ENCODE assay signal across 11 mouse cellular contexts in the genomic region with DNA sequence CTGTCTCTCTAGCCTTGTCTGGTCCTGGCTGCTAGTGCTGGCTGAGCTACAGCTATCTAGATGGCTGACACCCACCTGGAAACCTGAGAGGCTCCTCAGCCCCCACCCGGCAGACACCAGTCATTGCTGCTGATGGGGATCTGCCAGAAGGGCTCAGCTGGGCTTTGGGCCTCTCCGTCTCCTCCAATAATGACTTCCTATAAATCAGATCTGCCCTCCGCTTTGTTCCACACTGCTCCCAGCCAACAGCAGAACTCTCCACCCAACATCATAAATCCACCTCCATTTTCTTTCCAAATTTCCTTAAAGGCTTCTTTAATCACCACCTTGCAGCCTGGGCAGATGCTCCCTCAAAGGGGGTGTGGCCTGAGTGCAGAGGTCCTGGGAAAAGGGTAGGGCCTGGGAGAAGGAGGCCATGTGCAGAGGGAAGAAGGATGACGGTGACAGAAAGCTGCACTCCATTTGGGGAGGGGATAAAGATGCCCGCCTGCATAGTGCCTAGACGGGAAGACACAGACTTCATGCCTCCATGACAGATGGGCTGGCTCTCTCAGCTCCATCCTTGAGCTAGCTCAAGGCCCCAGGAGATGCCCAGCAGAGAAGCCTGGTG.
DNase-seq lines count a peak whose midpoint lies in the region; ATAC-seq and TF ChIP-seq lines count a peak whose summit lies in the region.
"Had no signal": no experiment of that assay in that cellular context is flagged by ENCODE, and none has a peak within 500 bp of the region (broad histone marks: within the 10 kb centered on the region; RNA-seq: fewer than 3 reads in every experiment).

No protein-coding gene starts in this region.

- peak; percentile 38 for ATAC-seq in midbrain, embryonic 11.5 days (ENCODE audit: low FRiP score)
- ATAC-seq in midbrain, embryonic 16.5 days: no peak
- ATAC-seq in hindbrain, embryonic 15.5 days (ENCODE audit: low FRiP score, low read depth): no peak
- no peak for ATAC-seq in neural tube, embryonic 15.5 days (ENCODE audit: low FRiP score)
- ATAC-seq in intestine, postnatal 0 days: no peak
- ATAC-seq in heart, embryonic 11.5 days (replicated peaks; ENCODE audit: insufficient number of reproducible peaks, low FRiP score, low TSS enrichment): no peak

- peak; percentile 62 to 70 for DNase-seq in cerebellum, postnatal 10 days
- no peak for DNase-seq in cerebellum, adult 9-10 months
- DNase-seq in midbrain, embryonic 11.5 days (ENCODE audit: low spot score, missing footprints): no peak

- H3K4me3 ChIP-seq in midbrain, embryonic 11.5 days (ENCODE audit: low read depth, low read length): no peak overlapping the region
- no peak overlapping the region for H3K4me3 ChIP-seq in midbrain, embryonic 16.5 days (ENCODE audit: low read depth, low read length)
- H3K4me3 ChIP-seq in hindbrain, embryonic 15.5 days: no peak overlapping the region
- no peak overlapping the region for H3K4me3 ChIP-seq in neural tube, embryonic 15.5 days (replicated peaks)
- H3K4me3 ChIP-seq in intestine, postnatal 0 days (ENCODE audit: low read depth, low read length): no peak overlapping the region
- no peak overlapping the region for H3K4me3 ChIP-seq in heart, embryonic 11.5 days (ENCODE audit: low read depth, low read length)
- H3K4me3 ChIP-seq: heart, embryonic 10.5 days; limb, embryonic 10.5 days had no signal

- WGBS in midbrain, embryonic 11.5 days: 78% methylated on average over 6 of the region's 6 CpGs
- WGBS in midbrain, embryonic 16.5 days: 67% methylated on average over 6 of the region's 6 CpGs
- 45% methylated on average over 6 of the region's 6 CpGs for WGBS in hindbrain, embryonic 15.5 days
- WGBS in neural tube, embryonic 15.5 days: 28% methylated on average over 6 of the region's 6 CpGs
- 69% methylated on average over 6 of the region's 6 CpGs for WGBS in intestine, postnatal 0 days
- 69% methylated on average over 6 of the region's 6 CpGs for WGBS in heart, embryonic 11.5 days (ENCODE audit: insufficient replicate concordance)

- TF ChIP-seq CTCF in intestine, postnatal 0 days (IDR thresholded peaks at IDR 0.05; ENCODE audit: low read depth): no peak

- H3K27me3 ChIP-seq in midbrain, embryonic 11.5 days (ENCODE audit: control insufficient read depth, insufficient read depth, low read length): no peaks in the 10 kb centered on the region
- no peaks in the 10 kb centered on the region; the same call in 1 of the 2 replicates for H3K27me3 ChIP-seq in midbrain, embryonic 16.5 days (ENCODE audit: control insufficient read depth, insufficient read depth, low read depth, low read length)
- no peaks in the 10 kb centered on the region for H3K27me3 ChIP-seq in hindbrain, embryonic 15.5 days
- no peaks in the 10 kb centered on the region for H3K27me3 ChIP-seq in neural tube, embryonic 15.5 days (replicated peaks)
- 0 out of 2 replicates have a peak, but pooled peaks cover 13% of the 10 kb centered on the region for H3K27me3 ChIP-seq in intestine, postnatal 0 days (replicated peaks; ENCODE audit: control insufficient read depth, insufficient read depth, low read length)
- H3K27me3 ChIP-seq in heart, embryonic 11.5 days (ENCODE audit: control insufficient read depth, insufficient read depth, low read length): peaks cover 33% of the 10 kb centered on the region

- no peaks in the 10 kb centered on the region for H3K36me3 ChIP-seq in midbrain, embryonic 11.5 days (ENCODE audit: control insufficient read depth, insufficient read depth, low read length)
- no peaks in the 10 kb centered on the region for H3K36me3 ChIP-seq in midbrain, embryonic 16.5 days (ENCODE audit: control insufficient read depth, insufficient read depth, low read length)
- H3K36me3 ChIP-seq in hindbrain, embryonic 15.5 days: no peaks in the 10 kb centered on the region
- H3K36me3 ChIP-seq in neural tube, embryonic 15.5 days: no peaks in the 10 kb centered on the region
- no peaks in the 10 kb centered on the region for H3K36me3 ChIP-seq in intestine, postnatal 0 days (ENCODE audit: control insufficient read depth, insufficient read depth)
- H3K36me3 ChIP-seq in heart, embryonic 11.5 days (ENCODE audit: control insufficient read depth, insufficient read depth, low read length): no peaks in the 10 kb centered on the region
- H3K36me3 ChIP-seq: heart, embryonic 10.5 days; limb, embryonic 10.5 days had no signal

- H3K9me3 ChIP-seq in midbrain, embryonic 11.5 days (ENCODE audit: control insufficient read depth, low read length): no peaks in the 10 kb centered on the region
- no peaks in the 10 kb centered on the region for H3K9me3 ChIP-seq in midbrain, embryonic 16.5 days (replicated peaks; ENCODE audit: control insufficient read depth, low read length, poor library complexity, severe bottlenecking)
- H3K9me3 ChIP-seq in hindbrain, embryonic 15.5 days: no peaks in the 10 kb centered on the region
- H3K9me3 ChIP-seq in neural tube, embryonic 15.5 days (replicated peaks): no peaks in the 10 kb centered on the region
- H3K9me3 ChIP-seq in intestine, postnatal 0 days (ENCODE audit: control insufficient read depth): no peaks in the 10 kb centered on the region
- H3K9me3 ChIP-seq in heart, embryonic 11.5 days (replicated peaks; ENCODE audit: control insufficient read depth, low read length): no peaks in the 10 kb centered on the region
- H3K9me3 ChIP-seq: heart, embryonic 10.5 days; limb, embryonic 10.5 days had no signal

- no peak overlapping the region for H3K27ac ChIP-seq in midbrain, embryonic 11.5 days (ENCODE audit: low read depth, low read length)
- no peak overlapping the region for H3K27ac ChIP-seq in midbrain, embryonic 16.5 days (ENCODE audit: low read length)
- peak overlapping the region; percentile 71 for H3K27ac ChIP-seq in hindbrain, embryonic 15.5 days (replicated peaks)
- peak overlapping the region; percentile 76 for H3K27ac ChIP-seq in neural tube, embryonic 15.5 days (replicated peaks)
- no peak overlapping the region for H3K27ac ChIP-seq in intestine, postnatal 0 days (ENCODE audit: low read depth, low read length)
- no peak overlapping the region for H3K27ac ChIP-seq in heart, embryonic 11.5 days (ENCODE audit: low read depth, low read length)
- H3K27ac ChIP-seq: heart, embryonic 10.5 days; limb, embryonic 10.5 days had no signal

- H3K4me2 ChIP-seq in midbrain, embryonic 11.5 days: no peak overlapping the region
- H3K4me2 ChIP-seq in midbrain, embryonic 16.5 days (ENCODE audit: low read length): no peak overlapping the region
- H3K4me2 ChIP-seq in hindbrain, embryonic 15.5 days: no peak overlapping the region
- H3K4me2 ChIP-seq in neural tube, embryonic 15.5 days: no peak overlapping the region
- H3K4me2 ChIP-seq in intestine, postnatal 0 days (replicated peaks; ENCODE audit: low read depth): no peak overlapping the region
- no peak overlapping the region for H3K4me2 ChIP-seq in heart, embryonic 11.5 days

- peaks cover 9% of the 10 kb centered on the region; the same call in 1 of the 2 replicates for H3K4me1 ChIP-seq in midbrain, embryonic 11.5 days (ENCODE audit: control insufficient read depth, insufficient read depth, low read length)
- H3K4me1 ChIP-seq in midbrain, embryonic 16.5 days (ENCODE audit: control insufficient read depth, insufficient read depth, low read length): peaks cover 32% of the 10 kb centered on the region
- H3K4me1 ChIP-seq in hindbrain, embryonic 15.5 days (replicated peaks): peaks cover 57% of the 10 kb centered on the region
- peaks cover 65% of the 10 kb centered on the region for H3K4me1 ChIP-seq in neural tube, embryonic 15.5 days
- H3K4me1 ChIP-seq in intestine, postnatal 0 days (replicated peaks; ENCODE audit: control insufficient read depth, insufficient read depth, low read length): no peaks in the 10 kb centered on the region
- no peaks in the 10 kb centered on the region for H3K4me1 ChIP-seq in heart, embryonic 11.5 days (ENCODE audit: control insufficient read depth, insufficient read depth, low read length)

- H3K9ac ChIP-seq in midbrain, embryonic 11.5 days (ENCODE audit: low read length): no peak overlapping the region
- no peak overlapping the region for H3K9ac ChIP-seq in midbrain, embryonic 16.5 days (ENCODE audit: low read depth, low read length)
- H3K9ac ChIP-seq in hindbrain, embryonic 15.5 days: no peak overlapping the region
- H3K9ac ChIP-seq in neural tube, embryonic 15.5 days (replicated peaks): peak overlapping the region; percentile 18; the same call in 1 of the 2 replicates
- no peak overlapping the region for H3K9ac ChIP-seq in intestine, postnatal 0 days (ENCODE audit: low read depth, low read length)
- H3K9ac ChIP-seq in heart, embryonic 11.5 days (ENCODE audit: low read depth, low read length): no peak overlapping the region
- H3K9ac ChIP-seq: liver, postnatal 0 days had no signal

Comparison
In these comparisons a context has a peak if more than half of its experiments do, and no peak if none do; other contexts are left out.
1. DNase-seq: peak in cerebellum, postnatal 10 days (2 of 2); none in cerebellum, adult 9-10 months (single experiment) and midbrain, embryonic 11.5 days (single experiment).
2. H3K27ac ChIP-seq: peak in hindbrain, embryonic 15.5 days (single experiment) and neural tube, embryonic 15.5 days (single experiment); none in midbrain, embryonic 11.5 days (single experiment), midbrain, embryonic 16.5 days (single experiment), intestine, postnatal 0 days (single experiment) and heart, embryonic 11.5 days (single experiment).